Mouse (Mus musculus): ENCODE data around the gene Usp36.

DNA sequence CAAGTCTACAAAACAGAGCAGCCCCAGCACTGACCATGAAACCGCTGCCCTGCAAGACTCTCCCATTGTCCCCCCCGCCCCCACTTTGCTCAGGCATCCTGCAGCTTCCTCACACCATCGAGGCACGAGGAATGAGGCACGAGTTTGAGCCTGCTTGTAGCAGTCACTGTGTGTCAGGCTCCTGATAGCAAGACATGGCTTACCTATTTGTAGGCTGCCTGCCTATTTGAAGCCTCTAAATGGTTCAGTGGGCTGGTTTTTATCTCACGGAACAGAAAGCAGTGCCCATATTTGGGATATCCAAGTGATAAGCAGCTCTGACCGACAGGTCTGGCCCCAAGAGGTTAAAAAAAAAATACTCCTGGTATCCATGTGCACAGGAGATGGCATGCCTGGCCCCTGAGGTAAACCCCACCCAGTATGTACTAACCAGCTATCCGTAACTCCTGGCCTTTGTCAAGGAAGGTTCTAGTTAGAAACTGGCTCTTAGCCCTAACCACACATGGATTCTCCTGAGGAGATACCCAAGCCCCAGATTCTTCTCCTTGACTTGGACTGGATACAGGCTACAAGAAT lies 26.3 kb upstream of the Usp36 start:
- no peak for TF ChIP-seq CTCF (IDR thresholded peaks at IDR 0.05; ENCODE audit: borderline replicate concordance, insufficient read depth, low read length)
- no peak for TF ChIP-seq POLR2A (IDR thresholded peaks at IDR 0.05; ENCODE audit: low read depth, low read length)
